In the genomic region with DNA sequence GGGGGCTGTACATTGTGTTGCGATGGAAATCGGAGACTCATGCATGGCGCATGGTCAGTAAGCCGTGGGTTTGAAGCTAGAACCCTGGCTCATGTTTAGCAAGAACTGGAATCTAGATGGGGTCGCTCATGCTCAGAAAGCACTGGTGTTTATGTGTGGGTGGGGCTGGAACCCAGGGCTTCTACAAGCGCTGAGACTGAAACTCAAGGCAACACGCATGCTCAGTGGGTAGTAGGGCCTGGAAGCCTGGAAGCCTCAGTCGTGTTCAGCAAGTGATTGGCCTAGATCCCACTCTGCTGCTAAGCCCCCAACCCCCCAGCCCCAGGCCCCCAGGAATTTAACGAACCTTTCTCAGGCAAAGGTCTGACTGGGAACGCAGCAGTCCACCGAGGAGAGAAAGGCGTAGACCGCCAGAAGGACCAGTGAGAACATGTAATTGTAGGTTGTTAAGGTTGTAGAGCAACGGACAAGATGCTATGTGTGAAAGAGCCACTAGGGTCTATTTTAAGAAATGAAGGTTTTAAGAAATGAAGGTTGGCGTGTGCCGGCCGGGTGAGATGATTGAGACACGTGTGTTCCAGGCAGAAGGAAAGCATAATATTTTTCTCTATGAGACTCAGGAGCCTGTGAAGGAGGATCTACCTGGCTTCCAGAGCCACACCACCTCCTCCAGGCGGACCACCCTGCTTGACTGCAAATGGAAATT, we compare ENCODE assay signal across 8 mouse cellular contexts. TPM values are rescaled to one million over a fixed set of nuclear protein-coding genes. Genes with fewer than 3 reads are reported as not detected.
A peak's percentile ranks its signal among the peaks of the same experiment; 100 is the strongest.
DNase-seq lines count a peak whose midpoint lies in the region; ATAC-seq and TF ChIP-seq lines count a peak whose summit lies in the region.

No protein-coding gene starts in this region.

- 0 out of 2 replicates have a peak overlapping the region, but pooled peaks have one; percentile 18 for H3K27ac ChIP-seq in kidney, embryonic 14.5 days (ENCODE audit: low read depth, low read length)
- no peak overlapping the region for H3K27ac ChIP-seq in forebrain, embryonic 13.5 days
- H3K27ac ChIP-seq in liver, embryonic 13.5 days: peak overlapping the region; percentile 88
- H3K27ac ChIP-seq in thymus, adult 2 months (ENCODE audit: control insufficient read depth, insufficient read depth, low read length): peak overlapping the region; percentile 97

- no peaks in the 10 kb centered on the region for H3K27me3 ChIP-seq in kidney, embryonic 14.5 days (ENCODE audit: control insufficient read depth, insufficient read depth, low read length)
- H3K27me3 ChIP-seq in E14TG2a.4 (ENCODE audit: insufficient read depth, low read length): peaks cover 11% of the 10 kb centered on the region
- no peaks in the 10 kb centered on the region for H3K27me3 ChIP-seq in forebrain, embryonic 13.5 days
- H3K27me3 ChIP-seq in liver, embryonic 13.5 days: no peaks in the 10 kb centered on the region
- H3K27me3 ChIP-seq in thymus, adult 2 months (ENCODE audit: control insufficient read depth, insufficient read depth, low read length): no peaks in the 10 kb centered on the region

- no peaks in the 10 kb centered on the region for H3K9me3 ChIP-seq in kidney, embryonic 14.5 days (ENCODE audit: control insufficient read depth, low read length)
- no peaks in the 10 kb centered on the region for H3K9me3 ChIP-seq in E14TG2a.4 (ENCODE audit: low read length)
- no peaks in the 10 kb centered on the region for H3K9me3 ChIP-seq in forebrain, embryonic 13.5 days (replicated peaks)
- H3K9me3 ChIP-seq in liver, embryonic 13.5 days (replicated peaks): 0 out of 2 replicates have a peak, but pooled peaks cover 2% of the 10 kb centered on the region

- no peaks in the 10 kb centered on the region for H3K36me3 ChIP-seq in kidney, embryonic 14.5 days (ENCODE audit: control insufficient read depth, insufficient read depth, low read length)
- no peaks in the 10 kb centered on the region for H3K36me3 ChIP-seq in E14TG2a.4 (ENCODE audit: insufficient read depth, low read length)
- peaks cover 9% of the 10 kb centered on the region; the same call in 1 of the 2 replicates for H3K36me3 ChIP-seq in forebrain, embryonic 13.5 days (ENCODE audit: poor library complexity, severe bottlenecking)
- no peaks in the 10 kb centered on the region for H3K36me3 ChIP-seq in liver, embryonic 13.5 days
- H3K36me3 ChIP-seq in thymus, adult 2 months (ENCODE audit: control insufficient read depth, insufficient read depth, low read length): no peaks in the 10 kb centered on the region

- no peak for TF ChIP-seq POLR2A in thymus, adult 2 months (IDR thresholded peaks at IDR 0.05; ENCODE audit: control insufficient read depth, extremely low read depth, insufficient read depth, low read length, poor library complexity)

- H3K4me2 ChIP-seq in kidney, embryonic 14.5 days (replicated peaks; ENCODE audit: low read depth, low read length): peak overlapping the region; percentile 67; the same call in 1 of the 2 replicates
- peak overlapping the region; percentile 96 for H3K4me2 ChIP-seq in forebrain, embryonic 13.5 days
- H3K4me2 ChIP-seq in liver, embryonic 13.5 days: peak overlapping the region; percentile 98

- 81% methylated on average over 19 of the region's 19 CpGs for WGBS in kidney, embryonic 14.5 days
- 79% methylated on average over 19 of the region's 19 CpGs for WGBS in forebrain, embryonic 13.5 days
- WGBS in liver, embryonic 13.5 days (ENCODE audit: insufficient replicate concordance): 57% methylated on average over 19 of the region's 19 CpGs
- 16% methylated on average over 19 of the region's 19 CpGs for WGBS in thymus, adult 2 months

- DNase-seq in kidney, postnatal 14 days: no peak
- no peak for DNase-seq in liver, embryonic 13.5 days
- peak; percentile 73 for DNase-seq in thymus, adult 2 months
- no peak for DNase-seq in cerebellum, adult 8-10 months

- ATAC-seq in kidney, embryonic 14.5 days (ENCODE audit: low FRiP score, low TSS enrichment): no peak
- no peak for ATAC-seq in forebrain, embryonic 13.5 days
- no peak for ATAC-seq in liver, embryonic 13.5 days (ENCODE audit: low read depth)
- no peak for ATAC-seq in megakaryocyte-erythroid progenitor cell, adult 5-6 weeks (replicated peaks; ENCODE audit: low FRiP score, low TSS enrichment, poor library complexity, severe bottlenecking)

- no peak overlapping the region; the same call in 1 of the 2 replicates for H3K9ac ChIP-seq in kidney, embryonic 14.5 days (ENCODE audit: low read depth, low read length)
- no peak overlapping the region for H3K9ac ChIP-seq in forebrain, embryonic 13.5 days
- peak overlapping the region; percentile 84 for H3K9ac ChIP-seq in liver, embryonic 13.5 days

- TF ChIP-seq CTCF in E14TG2a.4 (conservative IDR thresholded peaks at IDR 0.05; ENCODE audit: low read length): no peak
- no peak for TF ChIP-seq CTCF in thymus, adult 2 months (IDR thresholded peaks at IDR 0.05; ENCODE audit: borderline replicate concordance, control insufficient read depth, extremely low read depth, insufficient read depth, low read length, poor library complexity)

- H3K4me3 ChIP-seq in kidney, embryonic 14.5 days (ENCODE audit: low read length): no peak overlapping the region; the same call in 1 of the 2 replicates
- peak overlapping the region; percentile 85; the same call in 1 of the 2 replicates for H3K4me3 ChIP-seq in E14TG2a.4 (replicated peaks; ENCODE audit: low read length)
- H3K4me3 ChIP-seq in forebrain, embryonic 13.5 days: peak overlapping the region; percentile 81; the same call in 1 of the 2 replicates
- H3K4me3 ChIP-seq in liver, embryonic 13.5 days (replicated peaks): peak overlapping the region; percentile 82
- peak overlapping the region; percentile 75 for H3K4me3 ChIP-seq in thymus, adult 2 months (ENCODE audit: control insufficient read depth, insufficient read depth, low read length)

- H3K4me1 ChIP-seq in kidney, embryonic 14.5 days (ENCODE audit: control insufficient read depth, insufficient read depth, low read length): peaks cover 9% of the 10 kb centered on the region
- peaks cover 60% of the 10 kb centered on the region for H3K4me1 ChIP-seq in E14TG2a.4 (replicated peaks; ENCODE audit: low read depth, low read length)
- peaks cover 20% of the 10 kb centered on the region for H3K4me1 ChIP-seq in forebrain, embryonic 13.5 days
- peaks cover 64% of the 10 kb centered on the region for H3K4me1 ChIP-seq in liver, embryonic 13.5 days (replicated peaks)
- H3K4me1 ChIP-seq in thymus, adult 2 months (replicated peaks; ENCODE audit: control insufficient read depth, insufficient read depth, low read length): peaks cover 49% of the 10 kb centered on the region

RNA-seq across cellular contexts. Expression of a gene that starts 1.9 kb away (rescaled TPM):
- polyA plus RNA-seq in kidney, embryonic 14.5 days (2014; fragmentation: Nextera tagmentation; extraction: Ambion mirVana): 46.2 and 80.5 TPM in 2 replicates
- 63.6 and 68.3 TPM in 2 replicates for polyA plus RNA-seq in forebrain, embryonic 13.5 days (2015; fragmentation: Nextera tagmentation; extraction: Ambion mirVana)
- polyA plus RNA-seq in liver, embryonic 13.5 days (2015; fragmentation: Nextera tagmentation; extraction: Ambion mirVana): 17.3 and 19.1 TPM in 2 replicates
- polyA plus RNA-seq in thymus, adult 2 months (2012; rRNA removed): 477 and 505 TPM in 2 replicates
- total RNA-seq in megakaryocyte-erythroid progenitor cell, adult 5-6 weeks (2014; fragmentation: Nextera tagmentation): 25.8 and 30.7 TPM in 2 replicates
- total RNA-seq in megakaryocyte-erythroid progenitor cell, adult 5-6 weeks (2017): 22.6 and 23.7 TPM in 2 replicates

RNA-seq across cellular contexts. Expression of a gene that starts 10.2 kb away (rescaled TPM):
- polyA plus RNA-seq in kidney, embryonic 14.5 days (2014; fragmentation: Nextera tagmentation; extraction: Ambion mirVana): 33.7 and 36.0 TPM in 2 replicates
- 0.39 and 0.52 TPM in 2 replicates for polyA plus RNA-seq in forebrain, embryonic 13.5 days (2015; fragmentation: Nextera tagmentation; extraction: Ambion mirVana)
- 0.17 and 0.24 TPM in 2 replicates for polyA plus RNA-seq in liver, embryonic 13.5 days (2015; fragmentation: Nextera tagmentation; extraction: Ambion mirVana)
- 9.6 and 11.1 TPM in 2 replicates for polyA plus RNA-seq in thymus, adult 2 months (2012; rRNA removed)
- total RNA-seq in megakaryocyte-erythroid progenitor cell, adult 5-6 weeks (2014; fragmentation: Nextera tagmentation): 0.42 TPM in 1 of 2 replicates, not detected in the other
- total RNA-seq in megakaryocyte-erythroid progenitor cell, adult 5-6 weeks (2017): not detected in 2 replicates

RNA-seq across cellular contexts. Expression of a gene that starts 31.2 kb away (rescaled TPM):
- polyA plus RNA-seq in kidney, embryonic 14.5 days (2014; fragmentation: Nextera tagmentation; extraction: Ambion mirVana): 45.3 and 56.2 TPM in 2 replicates
- polyA plus RNA-seq in forebrain, embryonic 13.5 days (2015; fragmentation: Nextera tagmentation; extraction: Ambion mirVana): 85.4 and 88.3 TPM in 2 replicates
- polyA plus RNA-seq in liver, embryonic 13.5 days (2015; fragmentation: Nextera tagmentation; extraction: Ambion mirVana): 104 and 105 TPM in 2 replicates
- polyA plus RNA-seq in thymus, adult 2 months (2012; rRNA removed): 319 and 330 TPM in 2 replicates
- total RNA-seq in megakaryocyte-erythroid progenitor cell, adult 5-6 weeks (2014; fragmentation: Nextera tagmentation): 5.7 and 7.4 TPM in 2 replicates
- 8.5 and 11.3 TPM in 2 replicates for total RNA-seq in megakaryocyte-erythroid progenitor cell, adult 5-6 weeks (2017)

RNA-seq across cellular contexts. Expression of a gene that starts 34.6 kb away (rescaled TPM):
- polyA plus RNA-seq in kidney, embryonic 14.5 days (2014; fragmentation: Nextera tagmentation; extraction: Ambion mirVana): 15.3 and 18.6 TPM in 2 replicates
- 15.4 and 20.1 TPM in 2 replicates for polyA plus RNA-seq in forebrain, embryonic 13.5 days (2015; fragmentation: Nextera tagmentation; extraction: Ambion mirVana)
- 9.9 and 10.3 TPM in 2 replicates for polyA plus RNA-seq in liver, embryonic 13.5 days (2015; fragmentation: Nextera tagmentation; extraction: Ambion mirVana)
- 56.5 and 57.9 TPM in 2 replicates for polyA plus RNA-seq in thymus, adult 2 months (2012; rRNA removed)
- total RNA-seq in megakaryocyte-erythroid progenitor cell, adult 5-6 weeks (2014; fragmentation: Nextera tagmentation): 50.7 and 81.7 TPM in 2 replicates
- 55.3 and 86.3 TPM in 2 replicates for total RNA-seq in megakaryocyte-erythroid progenitor cell, adult 5-6 weeks (2017)

RNA-seq across cellular contexts. Expression of a gene that starts 45.3 kb away (rescaled TPM):
- polyA plus RNA-seq in kidney, embryonic 14.5 days (2014; fragmentation: Nextera tagmentation; extraction: Ambion mirVana): 122 and 235 TPM in 2 replicates
- polyA plus RNA-seq in forebrain, embryonic 13.5 days (2015; fragmentation: Nextera tagmentation; extraction: Ambion mirVana): 310 and 349 TPM in 2 replicates
- 50.9 and 58.8 TPM in 2 replicates for polyA plus RNA-seq in liver, embryonic 13.5 days (2015; fragmentation: Nextera tagmentation; extraction: Ambion mirVana)
- 151 and 157 TPM in 2 replicates for polyA plus RNA-seq in thymus, adult 2 months (2012; rRNA removed)
- 76.3 and 86.0 TPM in 2 replicates for total RNA-seq in megakaryocyte-erythroid progenitor cell, adult 5-6 weeks (2014; fragmentation: Nextera tagmentation)
- total RNA-seq in megakaryocyte-erythroid progenitor cell, adult 5-6 weeks (2017): 67.3 and 88.4 TPM in 2 replicates
